Mouse (Mus musculus): ENCODE results near the gene Naa30. TPM values are rescaled to one million over a fixed set of nuclear protein-coding genes. Genes with fewer than 3 reads are reported as not detected.

The Naa30 gene
- 2.4 and 3.1 TPM in 2 replicates for polyA plus RNA-seq (2012; ENCODE audit: insufficient read depth, low replicate concordance)

- no peaks in the 10 kb centered on the region for H3K27me3 ChIP-seq (replicated peaks)
- H3K4me3 ChIP-seq (replicated peaks): peak within 1 kb of the TSS; percentile 98
- H3K4me1 ChIP-seq: peaks cover 34% of the 10 kb centered on the region
- H3K9me3 ChIP-seq: no peaks in the 10 kb centered on the region
- peaks cover 17% of the 10 kb centered on the region for H3K36me3 ChIP-seq (replicated peaks; ENCODE audit: low read length)
- TF ChIP-seq GATA1 (IDR thresholded peaks at IDR 0.05; ENCODE audit: borderline replicate concordance, low read length): no peak
- no peak for TF ChIP-seq FLI1 (IDR thresholded peaks at IDR 0.05; ENCODE audit: low read length)
Observed at GRCm38 (mm10) chr14:49171867-49172581, at the start of gene Naa30. Gene Naa30 (plus strand): TSS chr14:49172226.

- Histone ChIP-seq H3K27me3 (replicated peaks) (peaks cover 5% of the 10 kb centered on the region), H3K9me3 (peaks cover 10% of the 10 kb centered on the region; the same call in 1 of the 2 replicates), H3K4me1 (no peaks in the 10 kb centered on the region), H3K4me3 (replicated peaks) (no peak overlapping the region), H3K36me3 (replicated peaks; ENCODE audit: low read length) (no peaks in the 10 kb centered on the region)
- TF ChIP-seq GATA1 (IDR thresholded peaks at IDR 0.05; ENCODE audit: borderline replicate concordance, low read length) (no peak), FLI1 (IDR thresholded peaks at IDR 0.05; ENCODE audit: low read length) (no peak)
Observed at GRCm38 (mm10) chr14:49127162-49127779, 44.8 kb upstream of the Naa30 start.

GRCm38 (mm10) chr14:49128544-49129263 lies 43.3 kb upstream of the Naa30 start:
- Histone ChIP-seq H3K9me3 (peaks cover 10% of the 10 kb centered on the region; the same call in 1 of the 2 replicates), H3K27me3 (replicated peaks) (peaks cover 5% of the 10 kb centered on the region), H3K36me3 (replicated peaks; ENCODE audit: low read length) (no peaks in the 10 kb centered on the region), H3K4me3 (replicated peaks) (no peak overlapping the region), H3K4me1 (no peaks in the 10 kb centered on the region)
- TF ChIP-seq GATA1 (IDR thresholded peaks at IDR 0.05; ENCODE audit: borderline replicate concordance, low read length) (no peak), FLI1 (IDR thresholded peaks at IDR 0.05; ENCODE audit: low read length) (no peak)

- no peak for TF ChIP-seq GATA1 (IDR thresholded peaks at IDR 0.05; ENCODE audit: borderline replicate concordance, low read length)
- TF ChIP-seq FLI1 (IDR thresholded peaks at IDR 0.05; ENCODE audit: low read length): no peak
- Histone ChIP-seq H3K4me1 (no peaks in the 10 kb centered on the region), H3K9me3 (peaks cover 6% of the 10 kb centered on the region; the same call in 1 of the 2 replicates), H3K27me3 (replicated peaks) (peaks cover 2% of the 10 kb centered on the region), H3K36me3 (replicated peaks; ENCODE audit: low read length) (no peaks in the 10 kb centered on the region), H3K4me3 (replicated peaks) (no peak overlapping the region)
Observed at GRCm38 (mm10) chr14:49132391-49132790, 39.6 kb upstream of the Naa30 start.

- no peaks in the 10 kb centered on the region for H3K4me1 ChIP-seq
- peaks cover 4% of the 10 kb centered on the region for H3K9me3 ChIP-seq
- no peak overlapping the region for H3K4me3 ChIP-seq (replicated peaks)
- TF ChIP-seq GATA1 (IDR thresholded peaks at IDR 0.05; ENCODE audit: borderline replicate concordance, low read length) (no peak), FLI1 (IDR thresholded peaks at IDR 0.05; ENCODE audit: low read length) (no peak)
- H3K27me3 ChIP-seq (replicated peaks): no peaks in the 10 kb centered on the region
- H3K36me3 ChIP-seq (replicated peaks; ENCODE audit: low read length): no peaks in the 10 kb centered on the region
Observed at GRCm38 (mm10) chr14:49138171-49138570, 33.9 kb upstream of the Naa30 start.

- TF ChIP-seq FLI1 (IDR thresholded peaks at IDR 0.05; ENCODE audit: low read length): no peak
- TF ChIP-seq GATA1 (IDR thresholded peaks at IDR 0.05; ENCODE audit: borderline replicate concordance, low read length): no peak
- no peaks in the 10 kb centered on the region for H3K36me3 ChIP-seq (replicated peaks; ENCODE audit: low read length)
- H3K4me3 ChIP-seq (replicated peaks): no peak overlapping the region
- peaks cover 4% of the 10 kb centered on the region for H3K9me3 ChIP-seq
- H3K27me3 ChIP-seq (replicated peaks): no peaks in the 10 kb centered on the region
- H3K4me1 ChIP-seq: no peaks in the 10 kb centered on the region
Observed at GRCm38 (mm10) chr14:49140756-49141155, 31.3 kb upstream of the Naa30 start.

GRCm38 (mm10) chr14:49153801-49154200 lies 18.2 kb upstream of the Naa30 start:
- Histone ChIP-seq H3K36me3 (replicated peaks; ENCODE audit: low read length) (no peaks in the 10 kb centered on the region), H3K27me3 (replicated peaks) (no peaks in the 10 kb centered on the region), H3K4me3 (replicated peaks) (no peak overlapping the region), H3K4me1 (no peaks in the 10 kb centered on the region), H3K9me3 (no peaks in the 10 kb centered on the region)
- no peak for TF ChIP-seq FLI1 (IDR thresholded peaks at IDR 0.05; ENCODE audit: low read length)
- no peak for TF ChIP-seq GATA1 (IDR thresholded peaks at IDR 0.05; ENCODE audit: borderline replicate concordance, low read length)

- no peaks in the 10 kb centered on the region for H3K4me1 ChIP-seq
- TF ChIP-seq FLI1 (IDR thresholded peaks at IDR 0.05; ENCODE audit: low read length): no peak
- TF ChIP-seq GATA1 (IDR thresholded peaks at IDR 0.05; ENCODE audit: borderline replicate concordance, low read length): no peak
- no peaks in the 10 kb centered on the region for H3K9me3 ChIP-seq
- H3K27me3 ChIP-seq (replicated peaks): no peaks in the 10 kb centered on the region
- H3K4me3 ChIP-seq (replicated peaks): no peak overlapping the region
- no peaks in the 10 kb centered on the region for H3K36me3 ChIP-seq (replicated peaks; ENCODE audit: low read length)
Observed at GRCm38 (mm10) chr14:49155572-49155971, 16.5 kb upstream of the Naa30 start.

GRCm38 (mm10) chr14:49158143-49158925 lies 13.7 kb upstream of the Naa30 start:
- H3K4me1 ChIP-seq: no peaks in the 10 kb centered on the region
- H3K36me3 ChIP-seq (replicated peaks; ENCODE audit: low read length): no peaks in the 10 kb centered on the region
- H3K4me3 ChIP-seq (replicated peaks): no peak overlapping the region
- H3K9me3 ChIP-seq: no peaks in the 10 kb centered on the region
- TF ChIP-seq GATA1 (IDR thresholded peaks at IDR 0.05; ENCODE audit: borderline replicate concordance, low read length) (no peak), FLI1 (IDR thresholded peaks at IDR 0.05; ENCODE audit: low read length) (no peak)
- H3K27me3 ChIP-seq (replicated peaks): no peaks in the 10 kb centered on the region

Data from megakaryocyte, embryonic 14.5 days (primary cell).